Mouse (Mus musculus) cerebellum, adult 11-12 months (tissue): ENCODE data around the gene Csnk1g1.

Source experiments
- DNase-seq: peaks from one replicate; pipeline ENCODE4 v3.0.0; 2022

The Csnk1g1 gene

GRCm38 (mm10) chr9:65908394-65909300, at the start of gene Csnk1g1, which contains the start of gene Trip4:
TSS of gene Csnk1g1 (plus strand) at chr9:65908924.
TSS of gene Trip4 (minus strand) at chr9:65908794.
- DNase-seq, result peak; percentile 98

GRCm38 (mm10) chr9:65859656-65860055, 49.1 kb upstream of the Csnk1g1 start:
- peak; percentile 43 for DNase-seq

GRCm38 (mm10) chr9:65884564-65885315, 24.0 kb upstream of the Csnk1g1 start:
- peak; percentile 85 for DNase-seq

DNA sequence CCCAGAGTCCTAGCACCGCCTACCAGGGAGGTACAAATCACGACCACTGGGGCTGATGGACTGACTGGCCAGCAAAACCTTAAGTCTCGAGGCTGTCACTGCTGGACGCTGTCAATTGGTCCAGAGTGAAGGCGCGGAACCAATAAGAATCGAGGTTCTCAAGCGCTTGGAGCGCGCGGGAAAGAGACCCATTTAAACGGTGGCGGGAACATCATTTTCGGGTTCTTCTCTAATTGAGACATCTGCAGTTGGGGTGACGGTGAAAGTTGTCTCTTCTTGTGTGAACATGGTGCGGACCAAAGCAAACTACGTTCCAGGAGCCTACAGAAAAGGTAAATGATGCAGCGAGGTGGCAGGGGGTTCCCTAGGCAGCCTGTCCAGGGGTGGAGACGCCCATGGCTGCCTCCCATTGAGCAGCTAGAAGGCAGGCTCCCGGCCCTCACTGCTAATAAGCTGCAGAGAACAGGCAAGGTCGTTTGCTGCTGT, 18.5 kb upstream of the Csnk1g1 start, which contains the start of gene Pclaf:
Pclaf (plus strand) TSS at position 95 of the 486 bp plus-strand sequence.
- DNase-seq, result no peak

DNA sequence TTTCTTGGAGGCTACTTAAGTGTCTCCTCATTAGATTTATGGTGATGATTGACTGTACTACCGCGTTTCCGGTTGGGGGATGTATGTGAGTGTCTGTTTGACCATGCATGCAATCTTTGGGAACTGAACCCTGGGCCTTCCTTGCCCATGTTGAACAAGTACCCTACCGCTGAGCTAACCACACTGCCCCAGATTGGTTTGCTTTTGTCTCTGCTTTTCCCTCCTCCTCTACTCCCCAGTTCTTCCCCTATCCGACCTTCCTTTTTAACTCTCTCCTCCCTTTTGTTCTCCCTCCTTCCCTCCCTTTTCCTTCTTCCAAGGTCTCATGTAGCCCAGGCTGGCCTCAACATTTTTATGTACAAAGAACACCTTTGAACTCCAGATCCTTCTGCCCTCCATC, 17.6 kb upstream of the Csnk1g1 start:
- no peak for DNase-seq

DNA sequence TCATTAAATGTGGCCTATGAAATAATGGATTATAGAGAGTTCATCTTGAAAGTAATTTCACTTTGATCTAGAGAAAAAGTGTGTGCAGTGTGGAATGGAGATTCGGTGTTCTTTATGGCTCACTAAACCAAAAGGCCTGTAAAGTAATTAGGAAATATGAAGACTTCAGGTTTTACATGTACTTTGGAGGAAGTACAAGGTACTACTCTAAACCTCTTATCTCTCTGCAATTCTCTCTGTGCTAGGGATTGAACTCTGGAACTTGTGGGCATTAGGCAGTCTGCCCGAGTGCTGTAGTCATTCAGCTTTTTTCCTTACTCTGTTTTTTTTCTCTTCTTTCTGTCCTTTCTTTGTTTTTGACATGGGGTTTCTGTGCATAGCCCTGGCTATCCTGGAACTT, 11.7 kb upstream of the Csnk1g1 start:
- no peak for DNase-seq

GRCm38 (mm10) chr9:65902879-65903278, 5.8 kb upstream of the Csnk1g1 start:
- no peak for DNase-seq

GRCm38 (mm10) chr9:65903419-65903818, 5.3 kb upstream of the Csnk1g1 start:
- DNase-seq, result no peak

DNA sequence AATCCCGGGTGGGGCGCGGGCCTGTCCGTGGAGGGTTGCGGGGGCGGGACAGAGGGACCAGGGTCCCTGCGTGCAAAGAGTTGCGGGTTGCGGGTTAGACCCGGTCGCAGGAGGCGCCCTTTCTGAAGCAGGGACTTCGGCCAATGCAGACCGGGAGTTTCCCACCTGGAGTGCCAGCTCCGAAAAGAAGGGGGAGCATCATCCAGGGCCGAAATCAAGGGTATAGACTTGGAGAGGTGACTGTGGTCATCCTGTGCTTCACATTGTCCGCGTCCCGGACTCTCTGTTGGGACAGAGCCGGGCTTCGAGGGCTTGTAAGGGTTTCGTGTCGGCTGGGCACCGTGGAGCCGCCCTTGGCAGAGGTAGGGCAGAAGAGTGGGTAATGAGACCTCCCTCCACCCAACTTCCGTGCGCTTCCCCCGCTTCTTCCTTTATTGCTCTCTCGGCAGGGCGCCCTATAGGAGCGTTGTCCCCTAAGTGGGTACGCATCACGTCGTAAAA, 627 bp downstream of the Csnk1g1 start:
- peak; percentile 79 for DNase-seq

DNA sequence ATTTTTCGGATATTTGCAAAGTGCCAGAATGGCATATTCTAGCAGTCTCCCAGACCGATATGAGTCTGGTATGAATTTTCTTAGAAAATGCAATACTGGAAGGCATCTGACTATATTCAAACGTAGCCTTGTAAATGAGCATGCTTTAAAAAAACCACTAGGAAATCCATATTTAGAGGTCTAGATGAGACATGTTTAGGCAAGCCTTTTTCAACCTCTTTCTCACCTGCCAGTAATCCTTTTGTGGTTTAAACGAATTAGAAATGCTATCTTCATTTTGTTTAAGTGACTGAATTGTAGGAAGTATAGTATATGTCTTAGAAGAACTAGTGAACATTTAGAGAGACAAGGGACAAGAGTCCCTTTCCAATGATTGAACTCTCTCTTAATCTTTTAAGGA, 1.1 kb downstream of the Csnk1g1 start:
- no peak for DNase-seq

DNA sequence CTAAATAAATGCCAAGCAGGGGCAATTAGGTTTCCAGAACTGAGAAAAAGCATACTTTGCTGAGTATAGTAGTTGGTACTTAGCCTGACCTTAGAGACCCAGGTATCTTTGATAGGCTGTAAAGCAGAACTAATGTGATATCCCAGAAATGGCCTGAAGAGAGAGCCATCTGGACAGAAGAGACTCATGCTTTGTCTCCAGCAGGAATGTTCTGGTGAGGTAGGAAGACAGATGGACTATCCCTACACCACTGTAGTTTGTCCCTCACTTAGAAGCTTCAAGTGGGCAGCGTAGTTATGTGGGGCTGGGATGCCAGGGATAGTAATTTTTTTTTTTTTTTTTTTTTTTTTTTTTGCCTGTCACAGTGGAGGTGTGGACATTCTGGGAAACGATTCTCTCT, 5.3 kb downstream of the Csnk1g1 start:
- peak; percentile 60 for DNase-seq

DNA sequence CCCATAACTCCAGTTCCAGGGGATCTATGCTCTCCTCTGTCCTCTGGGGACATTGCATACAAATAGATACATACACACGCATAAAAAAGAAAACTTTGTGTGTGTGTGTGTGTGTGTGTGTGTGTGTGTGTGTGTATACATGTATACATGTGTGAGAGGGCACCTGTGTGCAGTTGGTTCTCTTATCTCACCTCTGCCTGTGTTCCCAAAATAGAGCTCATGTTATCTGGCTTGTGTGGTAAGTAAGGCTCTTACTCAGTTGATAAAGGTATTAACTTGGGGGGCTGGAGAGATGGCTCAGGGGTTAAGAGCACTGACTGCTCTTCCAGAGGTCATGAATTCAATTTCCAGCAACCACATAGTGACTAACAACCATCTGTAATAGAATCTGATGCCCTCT, 8.3 kb downstream of the Csnk1g1 start:
- DNase-seq, result no peak

DNA sequence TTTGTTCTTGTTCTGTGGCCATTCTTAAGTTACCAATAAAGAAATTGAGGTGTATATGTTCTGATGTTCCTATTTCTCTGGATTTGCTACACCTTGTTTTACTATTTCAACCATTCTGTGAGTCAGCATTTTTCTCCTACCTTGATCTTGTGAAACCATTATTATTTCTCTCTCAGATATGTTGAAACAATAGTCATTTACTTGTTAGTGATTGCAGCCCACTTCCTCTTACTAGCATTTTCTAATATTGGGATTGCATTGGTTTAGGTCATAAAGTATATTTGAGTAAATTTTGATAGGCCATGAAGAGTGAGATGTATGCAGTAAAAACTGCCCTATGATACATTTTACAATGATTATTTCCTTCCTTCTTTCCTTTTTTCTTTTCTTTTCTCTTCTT, 19.7 kb downstream of the Csnk1g1 start:
- no peak for DNase-seq

DNA sequence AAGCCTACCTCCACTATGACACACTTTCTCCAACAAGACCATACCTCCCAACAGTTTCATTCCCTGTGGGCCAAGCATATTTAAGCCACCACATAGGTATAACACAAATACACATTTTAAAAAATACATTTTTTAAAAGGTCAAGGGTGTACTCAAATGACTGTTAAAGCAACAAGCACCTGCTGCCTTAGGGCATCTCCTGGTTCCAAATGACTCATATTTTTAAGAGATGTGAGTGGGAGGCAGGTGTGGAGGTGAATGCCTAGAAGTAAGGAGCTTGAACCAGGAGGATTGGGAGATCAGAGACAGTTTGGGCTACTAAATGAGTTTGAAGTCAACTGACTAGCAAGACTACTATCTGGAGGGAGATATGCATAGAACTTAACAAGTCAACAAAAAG, 21.1 kb downstream of the Csnk1g1 start:
- DNase-seq, result no peak

DNA sequence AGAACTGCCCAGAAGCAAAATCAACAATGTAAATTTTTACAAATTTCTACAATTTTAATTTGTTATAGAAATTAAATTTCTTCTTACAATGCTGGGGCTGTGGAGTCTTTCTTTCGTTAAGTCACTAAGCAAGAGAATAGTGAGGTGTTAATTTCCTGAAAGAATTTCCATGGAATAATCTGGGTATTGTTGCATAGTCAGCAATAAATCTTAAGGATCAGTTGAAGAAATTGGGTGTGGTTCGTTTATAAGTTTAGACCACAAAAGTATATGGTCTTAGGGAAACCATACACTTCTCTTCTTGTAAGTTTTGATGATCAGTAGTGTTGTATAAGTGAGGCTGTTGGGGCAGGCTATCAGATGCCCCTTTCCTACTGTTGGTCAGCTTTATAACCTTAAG, 28.8 kb downstream of the Csnk1g1 start:
- no peak for DNase-seq

DNA sequence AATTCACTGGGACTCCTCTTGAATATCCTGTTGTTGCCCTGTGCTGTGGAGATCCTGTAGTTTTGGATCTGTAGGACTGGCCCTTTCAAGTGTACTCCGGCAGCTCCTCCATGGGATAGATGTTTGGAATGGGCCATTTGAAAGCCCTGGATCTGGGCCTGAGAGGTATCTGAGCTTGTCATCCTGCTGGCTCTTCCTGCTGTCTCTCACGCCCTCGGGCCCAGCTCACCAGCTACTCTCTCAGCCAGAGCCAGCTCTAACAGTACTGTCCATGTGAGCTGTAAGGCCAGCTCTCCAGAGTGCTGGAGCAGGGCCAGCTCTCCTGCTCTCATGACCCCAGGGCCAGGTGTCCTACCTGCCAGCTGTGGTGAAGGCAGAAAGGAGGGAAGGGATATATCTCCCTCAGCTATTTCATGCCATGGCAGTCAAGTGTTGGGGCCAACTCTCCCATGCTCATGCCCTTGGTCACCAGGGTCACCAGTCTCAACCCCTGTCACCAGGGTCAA, 42.4 kb downstream of the Csnk1g1 start:
- DNase-seq, result peak; percentile 22

DNA sequence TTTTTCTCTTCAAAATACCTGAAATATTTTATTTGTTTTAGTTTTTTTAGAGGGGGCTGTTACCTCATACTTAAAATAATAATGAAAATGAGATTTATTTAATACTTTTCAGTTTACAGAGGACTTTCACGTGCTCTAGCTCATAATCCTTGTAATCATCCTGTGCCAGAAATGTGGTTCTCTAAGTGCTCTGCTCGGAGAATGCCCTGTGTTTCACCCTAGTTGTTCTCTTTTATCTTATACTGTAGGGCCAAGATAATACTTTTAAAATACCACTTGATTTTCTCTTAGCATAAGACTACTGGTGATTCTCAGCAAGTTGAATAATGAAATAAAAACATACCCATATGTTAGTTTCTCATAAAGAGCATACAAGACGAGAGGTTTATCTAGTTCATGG, 61.3 kb downstream of the Csnk1g1 start:
- DNase-seq, result no peak

DNA sequence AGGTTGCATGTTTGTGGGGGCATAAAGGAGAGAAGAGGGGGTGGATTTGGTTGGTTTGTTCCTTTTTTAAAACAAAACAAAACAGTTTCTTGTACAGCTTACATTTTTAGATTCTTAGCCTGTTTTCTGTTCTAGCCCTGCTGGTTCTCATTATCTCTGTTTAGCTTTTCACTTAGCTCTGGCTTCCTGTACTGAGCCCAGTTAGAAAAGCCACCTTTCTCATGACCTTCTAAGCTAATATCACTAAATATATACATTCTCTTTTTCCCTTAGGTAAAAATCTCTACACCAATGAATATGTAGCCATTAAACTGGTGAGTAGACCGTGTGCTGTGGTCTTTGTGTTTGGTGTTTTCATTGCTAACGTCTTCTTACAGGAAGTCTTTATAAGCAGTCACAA, 64.5 kb downstream of the Csnk1g1 start:
- no peak for DNase-seq

GRCm38 (mm10) chr9:65975886-65976285, 67.2 kb downstream of the Csnk1g1 start:
- DNase-seq, result peak; percentile 48

GRCm38 (mm10) chr9:65982841-65983240, 74.1 kb downstream of the Csnk1g1 start:
- no peak for DNase-seq

- DNase-seq, result no peak
These were observed 78.3 kb downstream of the Csnk1g1 start for GRCm38 (mm10) chr9:65987021-65987420.

DNA sequence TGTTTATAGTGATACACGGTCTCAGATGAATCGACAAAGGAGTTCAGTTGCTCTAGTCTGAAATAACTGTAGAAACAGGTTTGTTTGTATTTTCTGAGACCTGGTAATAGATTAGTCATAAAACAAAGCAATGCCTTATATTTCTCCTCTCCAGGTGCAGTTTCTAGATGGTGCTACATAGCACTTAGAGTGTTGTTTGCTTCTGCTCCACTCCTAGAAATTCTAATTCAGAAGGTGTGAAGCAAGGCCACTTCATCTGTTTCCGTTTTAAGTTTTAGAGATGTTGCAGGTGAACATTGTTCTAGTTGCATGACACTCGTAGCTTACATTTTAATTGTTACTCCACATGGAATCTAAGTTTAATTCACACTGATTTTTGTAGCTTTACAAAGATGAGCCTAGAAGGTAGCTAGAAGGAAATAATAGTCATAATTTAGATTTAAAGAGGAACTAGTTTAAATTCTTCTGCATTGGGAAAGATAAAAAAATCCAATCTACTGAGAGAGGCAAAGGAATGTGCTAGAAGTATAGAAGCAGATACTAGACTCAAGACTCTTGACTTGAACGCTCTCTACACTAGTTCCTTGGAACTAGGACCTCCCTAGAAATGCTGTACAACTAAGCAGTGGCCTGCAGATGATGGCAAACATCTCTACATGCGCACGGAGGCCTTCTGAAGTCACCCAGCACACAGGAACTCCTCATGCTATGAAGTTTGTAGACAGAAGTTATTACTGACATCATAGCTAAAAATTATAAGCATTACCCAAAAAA, 87.1 kb downstream of the Csnk1g1 start:
- DNase-seq, result no peak

DNA sequence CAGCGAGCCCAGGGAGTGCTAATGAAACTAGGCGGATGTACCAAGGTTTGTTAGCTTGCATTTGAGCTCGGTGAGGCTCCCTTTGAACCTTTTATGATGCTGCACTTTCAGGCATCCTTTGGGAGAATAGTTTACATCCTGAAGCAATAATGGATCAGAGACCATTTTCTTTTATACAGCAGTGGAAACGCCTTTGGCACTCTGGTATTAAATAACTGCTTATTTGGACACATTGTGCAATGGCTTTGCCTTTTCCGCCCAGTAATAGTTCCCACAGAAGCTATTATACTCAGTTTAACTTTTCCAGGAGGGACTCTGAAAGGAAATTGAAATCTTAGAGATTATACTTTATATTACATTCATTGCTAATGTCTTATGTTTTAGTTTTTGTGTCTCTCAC, 90.2 kb downstream of the Csnk1g1 start:
- no peak for DNase-seq
